Mouse (Mus musculus) lung, postnatal 0 days (tissue): ENCODE results near the gene Mustn1. TPM values are rescaled to one million over a fixed set of nuclear protein-coding genes. Genes with fewer than 3 reads are reported as not detected.

ENCODE experiments used
- ATAC-seq: fragments of 200-750 bp; cut with Nextera tagmentation; 2 replicates; pipeline ENCODE4 v1.8.0; 2017; ENCODE audit warnings: moderate library complexity
- DNase-seq: peaks from one replicate; pipeline ENCODE4 v3.0.0-alpha.2; 2016; ENCODE audit warnings: low spot score
- H3K27ac ChIP-seq: fragments of 300-500 bp; sonication (generic); 2 replicates; pipeline ENCODE4 v1.5.1; 2014; ENCODE audit warnings: antibody characterized with exemption, mild to moderate bottlenecking, low read length, mixed read lengths
- H3K27me3 ChIP-seq: fragments of 300-500 bp; sonication (generic); replicated peaks from 2 replicates; pipeline ENCODE4 v1.6.1; 2014; ENCODE audit warnings: low read length, mixed read lengths; ENCODE audit not compliant: insufficient read depth
- H3K36me3 ChIP-seq: fragments of 300-500 bp; sonication (generic); 2 replicates; pipeline ENCODE4 v1.6.1; 2014; ENCODE audit warnings: low read length, mixed read lengths; ENCODE audit not compliant: insufficient read depth
- H3K4me1 ChIP-seq: fragments of 300-500 bp; sonication (generic); 2 replicates; pipeline ENCODE4 v1.6.1; 2014; ENCODE audit warnings: antibody characterized with exemption, low read depth, low read length, mixed read lengths; ENCODE audit not compliant: insufficient read depth
- H3K4me2 ChIP-seq: fragments of 300-500 bp; sonication (generic); replicated peaks from 2 replicates; pipeline ENCODE4 v1.6.1; 2014; ENCODE audit warnings: low read depth, mild to moderate bottlenecking, low read length, moderate library complexity, mixed read lengths
- H3K4me3 ChIP-seq: fragments of 300-500 bp; sonication (generic); 2 replicates; pipeline ENCODE4 v1.5.1; 2014; ENCODE audit warnings: low read depth, low read length
- H3K9ac ChIP-seq: fragments of 300-500 bp; sonication (generic); replicated peaks from 2 replicates; pipeline ENCODE4 v1.6.1; 2014; ENCODE audit warnings: low read depth, mild to moderate bottlenecking
- H3K9me3 ChIP-seq: fragments of 300-500 bp; sonication (generic); 2 replicates; pipeline ENCODE4 v1.6.1; 2016; ENCODE audit warnings: low read length, mixed read lengths
- CTCF ChIP-seq: IDR thresholded peaks from 2 replicates; pipeline ENCODE4 v1.5.1; 2016; ENCODE audit warnings: antibody characterized with exemption, mild to moderate bottlenecking
- EP300 ChIP-seq: IDR thresholded peaks from 2 replicates; pipeline ENCODE4 v1.6.1; 2016; ENCODE audit warnings: antibody characterized with exemption, mild to moderate bottlenecking, control low read depth
- WGBS: fragments of 180-500 bp; shearing (Covaris S2); extraction: QIAGEN DNeasy Blood & Tissue Kit; methylation state at CpG from one replicate; pipeline ENCODE4 v1.1.7; 2014; 5-methylcytosine and 5-hydroxymethylcytosine counted together
- polyA plus RNA-seq: library from polyadenylated mRNA; unstranded; fragments of >200 nt; fragmentation: Nextera tagmentation; extraction: Ambion mirVana; gene quantifications from 2 replicates; pipeline ENCODE4 v1.2.1, GENCODE M21; 2015

The Mustn1 gene
- polyA plus RNA-seq, 1 experiment from 2014 or later: 36.6 TPM

- Histone ChIP-seq H3K9ac (no peak overlapping the region), H3K4me2 (no peak overlapping the region), H3K9me3 (no peaks in the 10 kb centered on the region), H3K4me3 (no peak overlapping the region), H3K27me3 (no peaks in the 10 kb centered on the region), H3K27ac (peak overlapping the region; percentile 88), H3K36me3 (0 out of 2 replicates have a peak, but pooled peaks cover 4% of the 10 kb centered on the region), H3K4me1 (peaks cover 12% of the 10 kb centered on the region)
- ATAC-seq: no peak
- no peak for TF ChIP-seq EP300
- no peak for TF ChIP-seq CTCF
- no peak for DNase-seq
- 84% methylated on average over 10 of the region's 10 CpGs for WGBS
These were observed 10.2 kb upstream of the Mustn1 start for GRCm38 (mm10) chr14:30868826-30869225.

- ATAC-seq (peak; percentile 55), DNase-seq (peak; percentile 78)
- H3K36me3 ChIP-seq: 0 out of 2 replicates have a peak, but pooled peaks cover 4% of the 10 kb centered on the region
- H3K4me2 ChIP-seq: no peak overlapping the region
- no peaks in the 10 kb centered on the region for H3K9me3 ChIP-seq
- H3K4me1 ChIP-seq: peaks cover 12% of the 10 kb centered on the region
- TF ChIP-seq CTCF (peak; percentile 15; the same call in 1 of the 2 replicates), EP300 (no peak)
- no peak overlapping the region for H3K9ac ChIP-seq
- no peak overlapping the region for H3K4me3 ChIP-seq
- H3K27me3 ChIP-seq: no peaks in the 10 kb centered on the region
- 71% methylated on average over 8 of the region's 8 CpGs for WGBS
- H3K27ac ChIP-seq: peak overlapping the region; percentile 88
These were observed 9.6 kb upstream of the Mustn1 start for GRCm38 (mm10) chr14:30869391-30869801.

DNA sequence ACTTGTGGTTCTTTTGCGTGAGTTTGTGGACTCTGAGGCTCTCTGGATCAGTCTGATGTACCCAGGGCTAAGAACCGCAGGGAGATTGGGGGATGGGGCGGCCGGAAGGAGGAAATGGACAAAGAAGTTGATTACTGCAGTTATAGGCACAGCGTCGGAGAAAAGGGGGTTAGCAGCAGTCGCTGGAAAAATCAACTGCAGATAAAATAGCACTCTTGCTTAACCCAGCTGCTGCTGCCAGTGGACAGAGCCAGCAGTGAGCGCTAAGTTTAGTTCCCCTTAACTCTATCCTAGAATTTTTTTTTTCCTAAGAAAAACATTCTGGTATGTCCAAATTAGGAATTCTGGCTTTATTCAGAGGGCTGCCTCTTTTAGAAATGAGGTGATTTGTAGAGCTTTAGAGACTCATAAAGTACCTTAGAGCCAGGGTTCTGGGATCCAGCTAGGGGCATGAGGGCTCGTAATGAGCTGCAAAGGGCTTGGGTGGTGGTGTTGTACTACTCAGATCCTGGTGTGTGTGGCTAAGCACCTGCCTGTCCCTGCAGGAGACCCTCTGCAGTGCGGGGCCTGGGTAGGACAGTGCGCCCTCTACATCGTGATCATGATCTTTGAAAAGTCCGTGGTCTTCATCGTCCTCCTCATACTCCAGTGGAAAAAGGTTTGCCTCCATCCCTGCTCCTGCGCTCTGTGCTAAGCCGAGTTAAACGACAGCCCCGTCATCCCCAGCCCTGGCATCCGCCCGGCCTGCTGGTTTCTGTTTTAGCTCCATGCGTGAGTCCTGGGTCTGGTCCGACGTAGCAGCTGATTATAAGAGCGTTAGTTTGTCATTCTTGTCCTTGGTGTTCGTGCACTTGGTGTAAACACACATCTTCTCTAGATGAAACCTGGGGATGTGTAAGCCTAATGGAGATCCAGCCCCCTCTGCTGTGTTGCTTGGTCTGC, 8.5 kb upstream of the Mustn1 start:
- Histone ChIP-seq H3K4me1 (peaks cover 14% of the 10 kb centered on the region), H3K9me3 (no peaks in the 10 kb centered on the region), H3K4me3 (no peak overlapping the region), H3K27me3 (no peaks in the 10 kb centered on the region), H3K36me3 (0 out of 2 replicates have a peak, but pooled peaks cover 4% of the 10 kb centered on the region), H3K27ac (peak overlapping the region; percentile 88), H3K9ac (no peak overlapping the region), H3K4me2 (no peak overlapping the region)
- ATAC-seq (peak; percentile 39), DNase-seq (peak; percentile 88)
- 64% methylated on average over 25 of the region's 25 CpGs for WGBS
- TF ChIP-seq EP300 (peak; percentile 26; the same call in 1 of the 2 replicates), CTCF (peak; percentile 12)

DNA sequence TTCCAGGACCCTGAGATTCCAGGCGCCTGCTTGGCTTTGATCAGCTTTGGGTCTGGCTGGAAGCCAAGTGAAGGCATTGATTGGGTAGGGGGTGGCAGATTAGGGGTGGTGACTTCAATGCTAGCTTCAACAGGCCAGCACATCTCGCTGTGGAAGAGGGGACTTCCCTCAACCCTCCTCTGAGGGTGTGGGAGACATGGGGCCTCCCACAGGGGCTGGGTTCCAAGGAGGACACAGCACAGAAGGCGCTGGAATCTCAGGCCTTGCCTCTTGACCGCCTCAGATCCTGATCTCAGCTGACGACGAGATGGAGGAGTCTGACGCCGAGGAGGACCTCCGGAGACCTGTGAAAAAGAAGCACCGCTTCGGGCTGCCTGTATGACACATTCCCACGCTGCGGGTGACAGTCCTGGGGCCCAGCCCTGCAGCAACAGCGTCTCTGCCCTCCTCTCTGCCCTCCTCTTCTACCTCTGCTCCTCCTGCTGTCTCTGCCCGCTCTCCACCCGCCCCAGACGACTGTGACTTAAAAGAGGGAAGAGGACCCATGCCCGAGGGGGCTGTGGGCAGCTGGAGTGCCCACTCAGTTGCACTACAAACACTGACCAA, 4.8 kb upstream of the Mustn1 start:
- ATAC-seq (peak; percentile 44), DNase-seq (peak; percentile 57)
- H3K4me1 ChIP-seq: peaks cover 18% of the 10 kb centered on the region
- no peaks in the 10 kb centered on the region for H3K9me3 ChIP-seq
- no peak overlapping the region for H3K4me3 ChIP-seq
- H3K9ac ChIP-seq: no peak overlapping the region
- H3K27ac ChIP-seq: peak overlapping the region; percentile 62
- 58% methylated on average over 17 of the region's 18 CpGs for WGBS
- 0 out of 2 replicates have a peak, but pooled peaks cover 4% of the 10 kb centered on the region for H3K36me3 ChIP-seq
- H3K4me2 ChIP-seq: 0 out of 2 replicates have a peak overlapping the region, but pooled peaks have one; percentile 3
- no peak for TF ChIP-seq CTCF
- H3K27me3 ChIP-seq: no peaks in the 10 kb centered on the region

GRCm38 (mm10) chr14:30875130-30875865, 3.7 kb upstream of the Mustn1 start:
- no peak for TF ChIP-seq CTCF
- no peak overlapping the region for H3K4me2 ChIP-seq
- WGBS: 68% methylated on average over 12 of the region's 12 CpGs
- DNase-seq: peak; percentile 53
- H3K9me3 ChIP-seq: no peaks in the 10 kb centered on the region
- 0 out of 2 replicates have a peak, but pooled peaks cover 4% of the 10 kb centered on the region for H3K36me3 ChIP-seq
- no peaks in the 10 kb centered on the region for H3K27me3 ChIP-seq
- H3K4me1 ChIP-seq: peaks cover 16% of the 10 kb centered on the region; the same call in 1 of the 2 replicates
- H3K9ac ChIP-seq: no peak overlapping the region
- ATAC-seq: peak; percentile 2; the same call in 1 of the 2 replicates
- H3K27ac ChIP-seq: no peak overlapping the region
- no peak overlapping the region for H3K4me3 ChIP-seq
